Mouse (Mus musculus): ENCODE data around the gene Cygb. TPM values are rescaled to one million over a fixed set of nuclear protein-coding genes. Genes with fewer than 3 reads are reported as not detected.

Gene Cygb
- total and polyA plus RNA-seq, 3 experiments = 2.2 to 8.7 TPM; not detected in 1

DNA sequence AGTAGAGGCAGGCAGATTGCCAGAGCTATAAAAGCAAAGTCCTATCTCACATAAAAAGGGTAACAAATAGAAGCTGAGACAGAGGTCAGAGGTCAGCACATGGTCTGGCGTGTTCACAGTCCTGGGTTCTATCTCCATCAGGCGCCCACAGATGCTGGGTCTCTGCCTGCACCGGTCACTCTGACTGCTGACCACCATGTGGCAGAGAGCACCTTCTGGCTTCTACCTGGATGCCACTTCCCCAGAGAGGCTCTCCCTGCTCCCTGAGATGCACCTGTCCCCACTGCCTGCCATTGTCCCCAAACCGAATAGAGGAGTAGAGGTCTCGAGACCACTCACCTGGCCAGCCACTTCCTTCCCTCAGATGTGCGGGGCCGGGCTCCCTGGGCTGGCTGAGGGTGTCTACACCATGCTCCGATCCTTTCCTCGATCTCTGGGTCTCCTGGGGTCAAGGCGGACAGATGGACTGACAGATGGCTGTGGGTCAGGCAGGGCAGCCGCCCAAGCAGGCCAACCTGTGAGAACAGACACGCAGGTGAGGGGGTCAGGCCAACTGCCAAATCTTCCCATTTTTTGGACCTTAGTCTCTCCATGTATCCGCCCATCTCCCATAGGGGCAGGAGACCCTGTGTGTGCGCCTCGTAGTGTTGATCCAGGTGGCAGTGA, 44.0 kb downstream of the Cygb start:
- H3K36me3 ChIP-seq (ENCODE audit: control insufficient read depth in 1 of 2, insufficient read depth in 2 of 2, low read length in 2 of 2) = peaks cover 0 to 2% of the 10 kb centered on the region in 2 experiments; a peak in 3 of 4 replicates
- DNase-seq (ENCODE audit: low read depth, low spot score) = no peak
- no peaks in the 10 kb centered on the region for H3K79me2 ChIP-seq (ENCODE audit: control insufficient read depth, insufficient read depth, low read length, poor library complexity)
- no peak overlapping the region for H3K27ac ChIP-seq (ENCODE audit: control insufficient read depth, low read depth, low read length)
- no peaks in the 10 kb centered on the region for H3K27me3 ChIP-seq (ENCODE audit: control insufficient read depth in 1 of 2, insufficient read depth in 2 of 2, low read length in 2 of 2)
- H3K4me3 ChIP-seq (ENCODE audit: control insufficient read depth in 1 of 2, insufficient read depth in 1 of 2, low read depth in 2 of 2, low read length in 2 of 2) = no peak overlapping the region
- H3K9me3 ChIP-seq (replicated peaks; ENCODE audit: insufficient read depth, low read length) = no peaks in the 10 kb centered on the region
- peaks cover 0 to 5% of the 10 kb centered on the region in 2 experiments; a peak in 3 of 4 replicates for H3K4me1 ChIP-seq (ENCODE audit: control insufficient read depth in 1 of 2, insufficient read depth in 2 of 2, low read length in 2 of 2)
- TF ChIP-seq HCFC1 (IDR thresholded peaks at IDR 0.05; ENCODE audit: low read depth, low read length) = no peak
- TF ChIP-seq MAX (IDR thresholded peaks at IDR 0.05; ENCODE audit: low read length) = no peak
- no peak for TF ChIP-seq MYC (IDR thresholded peaks at IDR 0.05; ENCODE audit: low read depth, low read length)
- TF ChIP-seq POLR2A (IDR thresholded peaks at IDR 0.05; ENCODE audit: control insufficient read depth in 1 of 2, insufficient read depth in 1 of 2, low read depth in 1 of 2, low read length in 2 of 2, poor library complexity in 1 of 2) = no peak
- TF ChIP-seq ZNF384 (IDR thresholded peaks at IDR 0.05; ENCODE audit: low read depth, low read length) = no peak
- H3K9ac ChIP-seq (ENCODE audit: control insufficient read depth, low read depth, low read length, poor library complexity, severe bottlenecking) = no peak overlapping the region

- H3K4me1 ChIP-seq (ENCODE audit: control insufficient read depth in 1 of 2, insufficient read depth in 2 of 2, low read length in 2 of 2) = no peaks in the 10 kb centered on the region; a peak in 1 of 4 replicates
- no peak overlapping the region for H3K27ac ChIP-seq (ENCODE audit: control insufficient read depth, low read depth, low read length)
- H3K36me3 ChIP-seq (ENCODE audit: control insufficient read depth in 1 of 2, insufficient read depth in 2 of 2, low read length in 2 of 2) = no peaks in the 10 kb centered on the region; a peak in 1 of 4 replicates
- TF ChIP-seq POLR2AphosphoS5 (IDR thresholded peaks at IDR 0.05; ENCODE audit: borderline replicate concordance, low read depth, low read length) (no peak), USF2 (IDR thresholded peaks at IDR 0.05; ENCODE audit: borderline replicate concordance in 1 of 2, insufficient read depth in 1 of 2, low read depth in 1 of 2, low read length in 2 of 2) (no peak), BHLHE40 (IDR thresholded peaks at IDR 0.05; ENCODE audit: borderline replicate concordance, low read depth, low read length) (no peak), CTCF (IDR thresholded peaks at IDR 0.05 in 2 of 3, conservative IDR thresholded peaks at IDR 0.05 in 1 of 3; ENCODE audit: control insufficient read depth in 1 of 3, insufficient read depth in 1 of 3, low read depth in 2 of 3, low read length in 3 of 3, poor library complexity in 1 of 3, severe bottlenecking in 1 of 3) (no peak), TBP (IDR thresholded peaks at IDR 0.05; ENCODE audit: low read depth, low read length) (no peak), TAL1 (IDR thresholded peaks at IDR 0.05; ENCODE audit: low read length) (no peak), UBTF (IDR thresholded peaks at IDR 0.05; ENCODE audit: borderline replicate concordance, insufficient read depth, low read depth, low read length) (no peak), MXI1 (IDR thresholded peaks at IDR 0.05; ENCODE audit: low read depth, low read length) (no peak), ZC3H11A (IDR thresholded peaks at IDR 0.05; ENCODE audit: low read depth, low read length) (no peak), E2F4 (IDR thresholded peaks at IDR 0.05; ENCODE audit: borderline replicate concordance, low read depth, low read length) (no peak), NRF1 (IDR thresholded peaks at IDR 0.05; ENCODE audit: insufficient read depth, low read depth, low read length, poor library complexity, severe bottlenecking) (no peak), KAT2A (conservative IDR thresholded peaks at IDR 0.05; ENCODE audit: low read depth, low read length) (no peak), RAD21 (IDR thresholded peaks at IDR 0.05; ENCODE audit: low read depth, low read length) (no peak), ZNF384 (IDR thresholded peaks at IDR 0.05; ENCODE audit: low read depth, low read length) (no peak)
- DNase-seq (ENCODE audit: low read depth, low spot score) = no peak
- no peaks in the 10 kb centered on the region for H3K79me2 ChIP-seq (ENCODE audit: control insufficient read depth, insufficient read depth, low read length, poor library complexity)
- no peak overlapping the region for H3K4me3 ChIP-seq (ENCODE audit: control insufficient read depth in 1 of 2, insufficient read depth in 1 of 2, low read depth in 2 of 2, low read length in 2 of 2)
- H3K9ac ChIP-seq (ENCODE audit: control insufficient read depth, low read depth, low read length, poor library complexity, severe bottlenecking) = no peak overlapping the region
- no peaks in the 10 kb centered on the region for H3K27me3 ChIP-seq (ENCODE audit: control insufficient read depth in 1 of 2, insufficient read depth in 2 of 2, low read length in 2 of 2)
- no peaks in the 10 kb centered on the region for H3K9me3 ChIP-seq (replicated peaks; ENCODE audit: insufficient read depth, low read length)
These were observed 46.4 kb downstream of the Cygb start for GRCm38 (mm10) chr11:116607717-116608116.
